Mouse (Mus musculus): ENCODE data around the gene Zcchc24.
"Not testable (repeated sequence)": the region's sequence is repeated elsewhere in the genome, so short reads cannot be mapped to it uniquely, and the experiment has no call there.

Gene Zcchc24

DNA sequence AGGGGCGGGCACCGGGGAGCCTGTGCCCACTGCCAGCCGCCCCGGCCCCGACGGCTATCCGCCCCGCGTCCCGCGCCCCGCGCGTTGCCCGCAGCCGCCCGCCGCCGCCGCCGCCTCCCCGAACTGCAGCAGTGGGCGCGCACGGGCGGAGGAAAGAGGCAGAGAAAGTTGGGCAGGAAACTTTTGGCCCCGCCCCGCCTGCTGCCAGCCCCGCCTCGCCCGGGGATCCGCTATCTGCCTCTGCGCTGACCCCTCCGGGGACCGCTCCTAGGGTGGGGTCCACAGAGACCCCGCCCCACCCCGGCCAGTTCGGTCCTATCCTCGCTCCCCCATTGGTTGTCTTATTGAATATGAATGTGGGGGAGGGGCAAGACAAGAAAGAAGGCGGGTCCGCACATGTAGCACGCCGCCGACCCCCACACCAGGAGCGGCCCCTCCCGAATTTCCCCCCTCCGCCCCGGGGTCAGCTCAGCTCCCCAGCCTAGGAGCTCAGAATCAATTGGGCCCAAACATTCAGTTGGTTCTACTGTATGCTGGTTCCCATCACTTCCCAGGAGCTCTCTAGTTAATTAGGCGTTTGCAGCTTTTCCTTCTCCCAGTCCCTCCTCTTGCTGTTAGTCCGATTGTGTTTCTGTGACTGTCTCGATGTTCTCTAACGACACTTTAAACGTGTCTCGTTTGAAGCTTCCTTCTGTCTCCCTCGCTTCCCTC, at the start of gene Zcchc24:
Gene Zcchc24, minus strand, starts transcription at position 125 of the 711 bp plus-strand sequence.
- peak; percentile 85 to 92 for DNase-seq

DNA sequence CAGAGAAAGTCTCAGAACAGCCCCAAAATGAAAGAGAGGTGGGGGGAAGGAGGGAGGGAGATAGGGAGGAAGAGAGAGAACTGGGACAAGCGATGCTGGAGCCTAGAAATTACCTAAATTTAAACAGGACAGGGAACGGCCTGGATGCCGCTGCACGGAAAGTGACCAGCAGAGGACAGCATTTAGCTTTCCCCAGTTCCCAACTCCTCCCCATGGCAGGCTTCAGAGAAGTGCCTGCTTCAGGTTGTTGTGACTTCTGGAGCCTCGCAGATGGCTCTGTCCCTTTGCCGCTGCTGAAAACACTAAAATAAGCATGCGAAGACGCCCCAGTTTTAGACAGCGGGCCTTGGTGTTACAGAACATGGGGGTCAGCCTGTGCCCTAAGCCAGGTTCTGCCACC, 47.6 kb upstream of the Zcchc24 start:
- DNase-seq = peak in 1 of 2 experiments; percentile 29

DNA sequence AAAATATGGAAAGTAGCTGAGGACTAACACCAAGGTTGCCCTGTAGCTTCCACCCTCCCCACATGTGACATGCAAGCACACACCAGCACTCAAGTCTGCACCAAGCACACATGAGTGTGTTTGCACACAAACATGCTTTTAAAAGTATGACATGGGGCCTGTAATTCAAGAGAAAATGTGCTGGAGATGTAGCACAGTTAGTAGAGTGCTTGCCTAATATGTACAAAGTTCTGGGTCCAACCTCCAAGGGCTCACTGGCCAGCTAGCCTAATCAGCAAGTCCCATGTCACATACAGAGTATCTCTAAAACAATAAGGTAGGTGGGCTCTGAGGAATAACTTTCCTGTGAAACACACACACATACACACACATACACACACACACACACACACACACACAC, 45.3 kb upstream of the Zcchc24 start:
- no peak for DNase-seq

DNA sequence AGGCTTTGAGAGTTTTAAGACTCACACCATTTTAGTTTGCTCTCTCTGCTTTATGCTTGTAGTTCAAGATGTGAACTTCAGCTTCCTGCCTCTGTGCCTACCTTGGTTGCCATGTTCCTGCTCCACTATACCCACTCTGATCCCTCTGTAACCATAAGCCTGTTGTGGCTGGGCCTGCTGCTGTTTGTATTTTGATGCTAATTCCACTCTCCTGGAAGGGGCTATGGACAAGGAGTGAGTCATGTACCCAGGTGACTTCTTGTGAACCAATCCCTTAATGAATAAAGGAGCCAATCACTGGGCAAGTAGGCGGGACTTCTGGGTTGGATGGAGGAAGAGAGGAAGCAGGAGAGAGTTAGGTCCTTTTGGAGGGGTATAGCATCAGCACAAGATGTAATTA, 42.2 kb upstream of the Zcchc24 start:
- not testable (repeated sequence) for DNase-seq

DNA sequence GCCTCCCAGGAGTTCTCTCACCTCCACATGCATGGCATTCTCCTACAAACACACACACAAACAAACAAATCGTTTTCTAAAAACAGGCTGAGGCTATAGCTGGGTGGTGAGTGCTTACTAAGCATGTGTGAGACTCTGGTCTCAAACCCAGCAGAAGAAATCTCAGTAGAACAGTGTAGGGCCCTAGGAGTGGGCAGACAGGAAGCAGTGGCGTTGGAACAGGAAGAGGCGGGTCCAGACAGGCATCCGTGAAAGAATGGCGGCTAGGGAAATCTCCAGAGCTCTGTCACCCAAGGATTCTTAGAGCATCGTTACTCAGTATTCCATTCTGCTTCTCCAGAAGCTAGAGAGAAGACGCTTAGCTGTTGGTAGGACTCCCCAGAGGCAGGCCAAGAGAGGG, 37.7 kb upstream of the Zcchc24 start:
- DNase-seq = no peak

DNA sequence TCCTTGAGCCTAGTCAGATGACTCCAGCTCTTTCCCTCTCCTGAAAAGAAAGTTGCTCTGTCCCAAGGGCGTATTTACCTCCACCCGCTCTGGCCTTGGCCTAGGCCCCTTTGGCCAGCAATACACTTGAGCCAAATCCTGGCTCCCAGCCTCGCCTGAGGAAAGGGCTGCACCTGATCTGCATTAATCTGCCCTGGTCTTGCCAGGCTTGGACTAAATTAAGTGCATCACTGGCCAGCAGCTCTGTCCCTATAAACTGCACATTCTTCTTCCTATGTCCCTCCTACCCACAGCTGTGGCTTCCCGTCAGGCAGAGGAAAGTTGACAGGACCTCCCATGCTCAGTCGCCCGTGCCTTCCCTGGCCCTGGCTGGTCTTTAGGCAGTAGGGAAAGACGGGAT, 37.0 kb upstream of the Zcchc24 start:
- no peak for DNase-seq

DNA sequence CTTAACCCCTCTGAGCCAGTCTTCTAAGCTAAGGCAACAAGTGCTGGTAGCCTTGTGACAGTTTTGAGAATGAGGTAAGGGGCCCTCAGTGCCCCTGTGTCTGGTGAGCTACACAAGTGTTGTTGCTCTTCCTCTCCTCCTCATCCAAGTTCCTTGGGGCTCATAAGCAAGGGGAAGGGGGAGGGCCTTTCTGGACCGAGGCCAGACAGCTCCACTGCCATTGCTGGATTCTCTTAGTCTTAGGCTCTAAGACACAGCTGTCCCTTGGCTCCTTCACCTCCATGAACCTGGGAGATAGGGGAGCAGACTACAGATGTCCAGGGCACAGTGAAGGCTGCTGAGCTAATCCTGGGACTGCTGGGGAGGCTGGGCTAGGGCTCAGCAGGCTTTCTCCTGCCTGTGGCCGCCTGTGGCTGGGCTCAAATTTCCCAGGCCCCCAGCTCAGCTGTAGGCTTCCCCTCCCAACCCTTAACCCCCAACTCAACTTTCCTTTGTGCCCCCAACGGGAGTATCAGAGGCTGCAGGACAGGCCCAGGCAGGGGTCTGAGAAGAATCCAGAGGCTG, 34.5 kb upstream of the Zcchc24 start:
- DNase-seq = no peak

DNA sequence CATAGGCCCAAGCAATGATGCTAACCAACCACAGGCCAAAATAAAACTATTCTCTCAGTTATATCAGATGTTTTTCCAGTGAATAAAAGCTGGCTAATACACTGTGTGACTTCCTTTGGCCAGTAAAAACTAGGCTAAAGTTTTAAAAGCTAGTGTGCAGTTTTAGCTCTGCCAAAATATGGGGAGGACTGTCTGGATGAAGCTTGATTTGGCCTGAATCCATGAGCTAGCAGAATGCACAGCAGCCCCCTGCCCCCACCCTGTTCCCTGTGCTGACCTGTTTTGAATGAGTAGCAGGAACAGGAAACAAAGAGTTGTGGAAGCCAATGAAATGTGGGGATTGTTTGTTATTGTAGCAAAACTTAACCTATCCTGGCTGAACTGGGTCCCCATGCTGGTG, 33.7 kb upstream of the Zcchc24 start:
- no peak for DNase-seq

DNA sequence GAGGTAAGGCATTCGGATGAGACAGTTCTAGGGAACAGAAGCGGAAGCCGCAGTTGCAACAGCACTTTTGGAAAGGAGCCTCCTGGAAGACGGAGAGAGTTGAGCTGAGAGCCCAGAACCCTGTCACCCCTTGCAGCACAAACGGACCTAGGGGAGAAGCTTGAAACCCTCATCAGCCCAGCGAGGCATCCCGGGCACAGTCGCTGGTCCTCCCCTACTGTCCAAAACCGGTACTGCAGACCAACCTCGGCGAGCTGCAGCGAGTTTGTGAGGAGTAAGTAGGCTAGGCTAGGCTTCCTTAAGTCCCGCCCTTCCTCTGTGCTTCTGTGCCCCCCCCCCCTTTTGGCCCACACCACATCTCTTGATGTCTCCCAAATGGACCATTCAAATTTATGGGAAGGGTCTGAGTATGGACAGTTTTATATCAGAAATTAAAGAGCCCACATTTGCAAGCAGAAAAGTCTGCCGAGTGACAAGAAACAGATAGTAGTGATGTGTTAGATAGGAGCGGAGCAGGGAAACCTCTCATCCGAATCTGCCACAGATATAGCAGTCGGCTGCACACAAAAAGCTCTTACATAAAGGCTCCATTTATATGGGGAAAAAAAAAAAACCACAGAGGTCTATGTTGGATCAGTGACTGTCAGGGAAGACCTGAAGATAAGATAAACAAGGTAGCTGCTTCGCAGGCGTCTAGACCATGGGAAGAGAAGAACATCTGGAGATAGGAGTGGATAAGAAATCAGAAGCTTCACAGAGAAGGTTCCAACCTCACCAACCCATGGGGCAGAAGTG, 31.5 kb upstream of the Zcchc24 start:
- peak; percentile 61 to 83 for DNase-seq

DNA sequence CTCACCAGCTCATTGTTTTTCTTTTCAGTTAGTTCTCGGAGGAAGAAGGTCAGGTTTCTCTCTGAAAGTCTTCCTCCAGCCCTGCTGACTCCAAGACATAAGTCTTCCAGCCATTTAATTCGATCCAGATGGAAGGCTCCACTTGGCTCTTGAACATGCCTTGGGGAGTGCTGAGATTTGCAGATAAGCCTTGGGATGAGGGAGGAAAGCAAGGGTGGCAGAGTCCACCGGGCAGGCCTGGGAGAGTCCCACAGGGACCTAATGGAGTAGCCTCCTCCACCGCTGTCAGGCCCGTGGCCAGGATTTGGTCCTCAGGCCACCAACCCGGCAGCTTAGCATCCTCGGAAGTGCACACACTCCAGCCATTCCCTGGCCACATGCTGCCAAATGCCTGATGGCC, 27.8 kb upstream of the Zcchc24 start:
- no peak for DNase-seq

DNA sequence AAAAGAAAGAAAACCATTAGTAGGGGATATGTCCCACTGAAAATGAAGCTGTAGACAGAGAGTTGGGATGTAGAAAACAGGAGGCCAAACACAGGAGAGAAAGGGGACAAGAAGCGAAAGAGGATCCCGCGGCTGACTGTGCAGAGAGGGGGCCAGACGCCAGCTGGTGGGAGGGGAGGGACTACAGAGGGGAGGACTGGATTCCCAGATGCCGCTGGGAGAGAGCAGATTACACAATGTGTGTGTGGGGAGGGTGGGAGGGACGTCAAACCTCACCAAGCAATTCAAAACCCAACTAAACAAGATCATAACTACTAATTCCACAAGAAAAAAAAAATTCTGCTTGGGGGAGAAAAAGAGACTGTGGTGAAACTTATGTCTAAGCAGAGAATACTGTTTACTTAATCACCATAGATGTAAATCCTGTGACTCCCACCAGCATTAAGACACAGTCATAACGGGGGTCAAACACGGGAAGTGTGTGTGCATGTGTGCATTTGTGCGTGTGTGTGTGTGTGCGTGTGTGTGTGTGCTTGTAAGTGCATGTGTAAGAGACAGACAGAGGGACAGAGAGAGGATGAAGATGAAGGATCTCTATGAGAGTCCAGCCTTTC, 26.8 kb upstream of the Zcchc24 start:
- no peak for DNase-seq

DNA sequence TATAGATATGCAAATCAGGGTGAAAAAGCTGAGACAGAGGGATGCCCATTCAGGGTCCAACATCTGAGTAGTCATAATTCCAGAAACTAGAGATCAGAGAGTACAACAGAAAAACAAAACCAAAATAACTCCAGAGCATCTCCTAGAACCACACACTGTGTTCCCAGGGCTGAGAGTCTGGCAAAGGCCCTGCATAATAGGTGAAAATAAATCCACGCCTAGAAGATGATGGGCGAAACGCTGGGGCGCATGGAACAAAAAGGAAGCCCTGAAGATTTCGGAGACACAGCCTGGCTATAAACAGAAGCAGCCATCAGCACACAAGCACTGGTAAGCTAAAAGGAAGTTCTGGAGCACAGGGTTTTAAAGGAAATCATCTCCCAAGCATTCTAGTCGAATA, 26.2 kb upstream of the Zcchc24 start:
- DNase-seq = no peak

DNA sequence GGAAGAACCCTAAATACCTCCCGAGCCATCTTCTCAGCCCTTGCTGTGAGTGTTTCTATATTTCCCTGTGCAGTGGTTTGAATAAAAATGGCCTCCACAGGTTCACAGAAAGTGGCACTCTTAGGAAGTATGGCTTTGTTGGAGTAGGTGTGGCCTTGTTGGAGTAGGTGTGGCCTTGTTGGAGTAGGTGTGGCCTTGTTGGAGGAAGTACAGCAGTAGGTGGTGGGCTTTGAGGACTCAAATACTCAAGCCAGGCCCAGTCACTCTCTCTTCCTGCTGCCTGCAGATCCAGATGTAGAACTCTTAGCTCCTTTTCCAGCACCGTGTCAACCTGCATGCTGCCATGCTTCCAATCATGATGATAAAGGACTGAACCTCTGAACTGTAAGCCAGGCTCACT, 25.5 kb upstream of the Zcchc24 start:
- no peak for DNase-seq

DNA sequence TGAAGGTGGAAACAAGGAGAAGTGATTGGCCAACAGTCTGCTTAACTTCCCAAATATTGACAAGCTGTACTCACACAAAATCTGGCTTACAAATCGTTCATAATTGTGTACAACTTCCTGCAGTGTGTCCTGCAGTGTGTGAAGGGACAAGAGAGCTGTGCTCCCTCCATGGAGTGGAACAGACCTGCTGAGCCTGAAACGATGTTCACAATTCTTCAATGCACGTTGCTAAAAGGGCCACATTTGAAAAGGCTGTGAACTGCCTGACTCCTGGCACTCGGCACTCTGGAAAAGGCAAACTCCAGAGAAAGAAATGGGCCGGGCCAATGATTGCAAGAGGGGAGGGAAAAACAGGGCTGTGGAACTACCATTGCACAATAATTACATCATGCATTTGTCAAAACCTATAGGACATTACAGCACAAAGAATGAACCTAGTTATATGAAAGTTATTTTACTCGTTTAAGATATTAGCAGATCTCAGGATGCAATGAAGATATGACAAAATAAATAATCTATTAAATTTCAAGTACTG, 22.0 kb upstream of the Zcchc24 start:
- no peak for DNase-seq

DNA sequence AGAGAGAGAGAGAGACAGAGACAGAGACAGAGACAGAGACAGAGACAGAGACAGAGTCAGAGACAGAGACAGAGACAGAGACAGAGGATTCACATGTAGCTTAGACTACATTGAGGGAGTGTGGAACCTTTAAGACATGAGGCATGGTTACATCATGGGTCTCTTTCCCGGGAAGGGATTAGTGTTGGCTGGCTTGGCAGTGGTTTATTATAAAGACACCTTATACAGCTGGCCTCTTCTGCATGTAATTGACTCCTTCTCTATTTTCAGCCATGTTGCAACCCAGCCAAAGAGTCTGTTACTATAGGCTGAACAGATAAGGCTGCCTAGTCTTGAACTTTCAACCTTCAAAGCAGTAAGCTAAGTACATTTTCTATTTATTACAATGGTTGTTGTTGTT, 21.1 kb upstream of the Zcchc24 start:
- DNase-seq = no peak

DNA sequence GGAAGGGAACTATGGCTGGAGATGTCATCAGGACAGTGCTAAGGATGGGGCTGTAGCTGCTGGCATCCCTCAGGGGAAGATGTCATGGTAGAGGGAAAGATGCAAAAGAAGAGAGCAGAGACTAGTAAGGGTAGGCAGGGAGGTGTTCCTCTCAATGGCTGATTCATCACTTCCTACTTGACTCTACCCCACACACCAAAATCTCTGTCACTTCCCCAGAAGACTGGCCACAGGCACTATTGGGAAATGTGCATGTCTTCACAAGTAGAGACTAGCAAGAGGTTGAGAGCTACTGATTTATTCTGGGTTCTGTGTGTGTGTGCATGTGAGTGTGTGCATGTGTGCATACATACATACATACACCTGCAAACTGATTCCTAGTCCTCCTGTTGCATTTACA, 20.4 kb upstream of the Zcchc24 start:
- DNase-seq = no peak

DNA sequence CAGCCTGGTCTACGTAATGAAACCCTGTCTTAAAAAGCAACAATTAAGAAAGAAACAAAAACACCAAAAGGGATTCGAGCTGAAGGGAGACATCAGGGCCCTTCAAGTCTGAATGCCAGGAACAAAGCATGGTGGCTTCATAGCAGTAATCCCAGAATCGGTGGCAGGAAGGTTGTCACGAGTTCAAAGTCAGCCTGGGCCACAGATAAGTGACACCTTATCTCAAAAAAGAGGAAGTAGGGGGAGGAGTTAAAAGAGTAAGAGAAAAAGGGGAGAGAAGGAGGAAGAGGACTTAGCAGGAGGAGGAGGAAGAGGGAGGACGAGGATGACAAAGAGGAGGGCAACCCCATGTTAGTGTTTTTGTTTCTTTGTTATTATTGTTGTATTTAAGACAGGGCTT, 19.4 kb upstream of the Zcchc24 start:
- DNase-seq = no peak

DNA sequence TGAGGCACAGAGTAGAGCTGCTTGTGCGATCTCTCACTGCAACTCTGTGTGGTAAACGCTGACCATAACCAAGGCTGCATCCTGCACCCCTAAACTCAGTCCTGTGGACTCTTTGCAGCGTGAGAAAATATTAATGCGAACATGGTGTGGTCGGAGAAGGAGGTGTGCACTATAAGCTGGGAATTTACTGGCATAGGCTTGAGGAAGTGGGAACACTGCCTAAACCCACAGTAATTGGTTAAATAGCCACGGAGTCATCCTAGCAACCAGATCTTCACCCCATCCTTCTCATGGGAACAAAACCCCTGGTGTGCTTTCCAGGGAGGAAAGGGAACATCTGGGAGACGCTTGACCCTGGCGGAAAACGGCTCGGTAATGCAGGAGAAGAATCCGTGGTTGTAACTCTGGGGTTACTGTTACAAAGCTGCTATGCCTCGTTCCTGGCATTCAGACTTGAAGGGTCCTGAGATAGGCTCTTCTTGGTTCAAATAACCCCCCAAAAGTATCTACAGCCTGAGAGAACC, 18.6 kb upstream of the Zcchc24 start:
- no peak for DNase-seq

DNA sequence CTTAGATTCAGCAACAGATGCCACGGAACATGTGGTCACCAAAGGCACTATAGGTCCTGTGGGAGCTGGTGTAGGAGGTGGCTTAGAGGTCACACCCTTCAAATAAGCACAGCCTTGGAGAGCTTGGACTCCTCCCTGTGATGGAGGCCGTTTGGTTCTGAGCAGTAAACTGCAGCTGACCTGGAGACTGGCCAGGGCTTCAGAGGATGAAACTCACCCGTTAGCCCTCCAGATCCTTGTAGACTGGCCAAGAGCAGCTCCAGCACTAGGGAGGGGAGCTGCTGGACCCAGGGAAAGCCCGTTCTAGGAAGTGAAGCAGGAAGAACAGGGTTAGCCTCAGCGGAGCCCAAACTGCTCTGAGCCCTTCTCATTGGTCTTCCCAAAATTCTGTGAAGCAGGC, 18.1 kb upstream of the Zcchc24 start:
- DNase-seq = peak in 1 of 2 experiments; percentile 12

DNA sequence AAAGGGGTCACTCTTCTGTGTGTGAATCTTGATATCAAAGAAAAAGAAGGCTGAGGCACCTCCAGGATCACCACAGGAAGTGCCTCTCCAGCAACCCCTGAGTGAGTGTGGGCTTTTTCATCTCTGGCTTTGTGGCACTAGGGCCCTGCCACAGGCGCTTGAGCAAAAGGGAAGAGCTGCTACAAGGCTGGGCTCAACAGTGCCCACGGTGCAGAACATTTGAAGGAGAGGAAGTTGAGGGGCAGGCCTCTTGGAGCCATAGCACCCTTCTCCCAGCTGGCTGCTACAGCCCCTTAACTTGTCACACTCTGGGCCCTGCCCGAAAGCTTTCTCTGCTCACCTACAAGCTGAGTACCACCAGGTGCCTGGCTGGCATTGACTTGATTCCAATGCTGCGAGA, 16.4 kb upstream of the Zcchc24 start:
- no peak for DNase-seq

DNA sequence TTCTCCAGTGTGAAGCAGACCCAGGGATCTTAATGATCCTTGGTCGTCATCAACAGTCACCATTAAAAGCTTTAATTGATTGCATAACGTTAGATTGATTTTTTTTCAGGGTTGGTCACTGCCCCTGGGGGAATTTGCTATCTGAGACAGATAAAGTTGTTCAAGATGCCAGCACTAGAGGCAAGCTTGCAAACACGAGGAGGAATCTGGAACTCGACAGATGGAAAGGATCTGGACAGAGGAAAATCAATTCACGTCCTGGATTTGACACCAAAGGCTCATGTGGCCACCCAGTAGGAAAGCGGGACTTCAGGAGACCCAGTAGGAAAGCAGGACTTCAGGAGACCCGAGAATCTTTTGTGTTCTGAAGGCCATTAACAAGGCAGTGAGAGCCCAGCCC, 14.4 kb upstream of the Zcchc24 start:
- no peak for DNase-seq

DNA sequence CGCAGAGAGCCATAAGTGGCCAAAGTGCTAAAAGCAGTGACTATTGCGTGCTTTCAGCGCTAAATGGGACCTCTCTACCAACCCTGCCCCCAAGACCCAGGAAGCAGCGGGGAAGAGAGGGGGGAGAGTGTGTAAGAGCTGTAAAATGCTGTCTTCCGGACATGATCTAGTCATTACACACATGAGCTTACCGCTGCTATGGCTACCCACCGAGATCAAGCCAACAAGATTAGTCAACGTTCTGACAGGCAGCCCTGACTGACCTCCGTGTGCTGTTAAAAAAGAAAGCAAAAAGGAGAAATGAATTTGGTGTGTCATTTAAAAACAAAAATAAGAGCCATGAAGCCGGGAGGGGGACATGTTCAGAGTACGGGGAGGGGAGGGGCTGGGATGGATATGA, 11.8 kb upstream of the Zcchc24 start:
- no peak for DNase-seq

DNA sequence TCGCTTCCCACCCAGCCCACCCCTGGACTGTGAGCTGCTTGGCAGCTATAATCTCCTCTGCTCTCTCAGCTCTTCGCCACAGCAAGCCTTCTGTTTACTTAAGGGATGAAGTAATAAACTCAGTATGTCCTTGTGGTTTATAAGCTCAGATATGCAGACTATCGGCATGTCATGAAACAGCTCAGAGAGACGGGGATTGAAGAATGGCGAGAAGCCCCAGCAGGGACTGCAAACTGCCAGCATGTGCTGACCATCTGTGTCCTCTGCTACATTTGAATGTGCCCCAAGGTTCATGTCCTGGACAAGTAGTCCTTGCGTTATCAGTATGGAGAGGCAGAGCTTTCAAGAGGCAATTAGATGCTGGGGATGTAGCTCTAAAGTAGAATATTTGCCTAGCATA, 7.5 kb upstream of the Zcchc24 start:
- no peak for DNase-seq
